Mouse (Mus musculus): ENCODE measurements around the gene Vmn1r46.
"Not testable (repeated sequence)": the region's sequence is repeated elsewhere in the genome, so short reads cannot be mapped to it uniquely, and the experiment has no call there.

Gene Vmn1r46

GRCm38 (mm10) chr6:89969013-89969412 lies at the start of gene Vmn1r46:
Vmn1r46 (plus strand) TSS chr6:89969313.
- no peak for DNase-seq

- DNase-seq = not testable (repeated sequence)
Observed at GRCm38 (mm10) chr6:89940498-89940897, 28.6 kb upstream of the Vmn1r46 start, which contains the start of gene Vmn1r45. Vmn1r45 (minus strand) TSS chr6:89940598.

GRCm38 (mm10) chr6:89940926-89941325 lies 28.2 kb upstream of the Vmn1r46 start:
- no peak for DNase-seq

- DNase-seq = no peak
Observed at GRCm38 (mm10) chr6:89953556-89953955, 15.6 kb upstream of the Vmn1r46 start.

GRCm38 (mm10) chr6:89966341-89966740 lies 2.8 kb upstream of the Vmn1r46 start:
- no peak for DNase-seq

GRCm38 (mm10) chr6:89985989-89986388 lies 16.9 kb downstream of the Vmn1r46 start:
- DNase-seq = peak in 1 of 2 experiments; percentile 8

GRCm38 (mm10) chr6:90015847-90016246 lies 46.7 kb downstream of the Vmn1r46 start, which contains the start of gene Vmn1r47:
Vmn1r47 (plus strand) TSS chr6:90016147.
- DNase-seq = not testable (repeated sequence)
